24 mouse cellular contexts compared by ENCODE assay signal in the genomic region with DNA sequence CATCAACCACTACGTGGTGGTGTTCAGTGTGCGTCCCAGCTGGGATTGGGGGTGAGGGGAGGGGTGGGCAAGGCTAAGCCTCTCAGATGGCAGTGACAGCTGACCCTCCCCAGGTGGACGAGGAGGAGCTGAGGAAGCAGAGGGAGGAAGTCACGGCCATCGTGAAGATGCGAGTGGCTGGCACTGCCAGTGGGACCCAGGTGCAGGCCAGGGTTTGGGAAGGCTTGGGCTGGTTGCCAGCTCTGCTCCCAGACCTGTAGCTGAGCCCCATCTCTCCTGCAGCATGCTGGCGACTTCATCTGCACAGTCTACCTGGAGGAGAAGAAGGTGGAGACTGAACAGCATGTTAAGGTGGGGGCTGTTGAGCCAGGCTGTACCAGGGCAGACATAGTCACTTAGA. TPM values are rescaled to one million over a fixed set of nuclear protein-coding genes. Genes with fewer than 3 reads are reported as not detected.
DNase-seq lines count a peak whose midpoint lies in the region; ATAC-seq lines count a peak whose summit lies in the region.
"Had no signal": no experiment of that assay in that cellular context is flagged by ENCODE, and none has a peak within 500 bp of the region (broad histone marks: within the 10 kb centered on the region; RNA-seq: fewer than 3 reads in every experiment).

No protein-coding gene starts in this region.

- H3K4me1 ChIP-seq in megakaryocyte, embryonic 14.5 days: peaks cover 74% of the 10 kb centered on the region

- DNase-seq in cerebellum, postnatal 10 days: peak; percentile 55 to 66
- no peak for DNase-seq in cerebellum, adult 9-11 months
- DNase-seq in left cerebral cortex, postnatal 4 days: peak; percentile 57
- DNase-seq in left cerebral cortex, adult 18-20 months (ENCODE audit: low spot score in 2 of 2): no peak
- DNase-seq: adrenal gland, adult 2 months; adrenal gland, adult 8-10 months; adrenal gland, postnatal 10 days; adrenal gland, postnatal 14 days; adrenal gland, postnatal 25 days; adrenal gland, postnatal 36 days; B cell, adult 2 months; cerebellum, adult 11 months; cerebellum, adult 11-12 months; cerebellum, adult 18-20 months had no signal

- 0 out of 2 replicates have a peak, but pooled peaks cover 5% of the 10 kb centered on the region for H3K9me3 ChIP-seq in megakaryocyte, embryonic 14.5 days

- H3K27me3 ChIP-seq in megakaryocyte, embryonic 14.5 days (replicated peaks): no peaks in the 10 kb centered on the region
- H3K27me3 ChIP-seq: CH12.LX, Patski had no signal

- H3K4me3 ChIP-seq in megakaryocyte, embryonic 14.5 days (replicated peaks): peak overlapping the region; percentile 18

- no peak for ATAC-seq in megakaryocyte, adult 5-6 weeks (ENCODE audit: poor library complexity, severe bottlenecking)
- ATAC-seq: activated CD4-positive, CD25-positive, alpha-beta regulatory T cell, adult 4 months; CD4-positive, CD25-positive, alpha-beta regulatory T cell, adult 4 months; Patski had no signal

- intact Hi-C loops in left cerebral cortex, postnatal 4 days (cut with DNase I): no loop called here

- H3K36me3 ChIP-seq in megakaryocyte, embryonic 14.5 days (replicated peaks; ENCODE audit: low read length): peaks cover 100% of the 10 kb centered on the region

RNA-seq across cellular contexts. Expression of gene Gm45837, which starts 9.2 kb away (rescaled TPM):
- 1 to 10 TPM in 1 of 2 experiments, not detected in 1; 6.6 TPM for total RNA-seq in left cerebral cortex, postnatal 4 days (2021)
- 1 to 10 TPM in 1 of 2 experiments, not detected in 1; 1.3 TPM for total RNA-seq in left cerebral cortex, adult 18-20 months (2021)
- 1.4 TPM in 1 of 2 replicates, not detected in the other for polyA plus RNA-seq in megakaryocyte, embryonic 14.5 days (2012; ENCODE audit: insufficient read depth, low replicate concordance)
- 10.2 TPM in 1 of 2 replicates, not detected in the other for total RNA-seq in megakaryocyte, adult 5-6 weeks (2015)
- 35.6 TPM in 1 of 2 replicates, not detected in the other for total RNA-seq in megakaryocyte, adult 5-6 weeks (2017)
- total RNA-seq: adrenal gland, adult 2 months; adrenal gland, postnatal 14 days; ES-E14; G1E; MEL had no signal
- polyA plus RNA-seq: C2C12 had no signal

RNA-seq across cellular contexts. Expression of gene Pde2a, which starts 20.0 kb away (rescaled TPM):
- total RNA-seq in left cerebral cortex, postnatal 4 days (2021): 100 to 1,000 TPM; 173 to 179 TPM
- total RNA-seq in left cerebral cortex, adult 18-20 months (2021): 100 to 1,000 TPM; 347 to 370 TPM
- 0.54 and 0.63 TPM in 2 replicates for polyA plus RNA-seq in megakaryocyte, embryonic 14.5 days (2012; ENCODE audit: insufficient read depth, low replicate concordance)
- total RNA-seq in megakaryocyte, adult 5-6 weeks (2015): 35.4 and 37.5 TPM in 2 replicates
- 25.7 and 65.8 TPM in 2 replicates for total RNA-seq in megakaryocyte, adult 5-6 weeks (2017)
- polyA plus RNA-seq: G1E had no signal

RNA-seq across cellular contexts. Expression of gene Arap1, which starts 53.6 kb away (rescaled TPM):
- total RNA-seq in left cerebral cortex, postnatal 4 days (2021): 10 to 100 TPM; 21.1 to 21.9 TPM
- total RNA-seq in left cerebral cortex, adult 18-20 months (2021): 10 to 100 TPM; 15.6 to 24.1 TPM
- 143 and 148 TPM in 2 replicates for polyA plus RNA-seq in megakaryocyte, embryonic 14.5 days (2012; ENCODE audit: insufficient read depth, low replicate concordance)
- 141 and 152 TPM in 2 replicates for total RNA-seq in megakaryocyte, adult 5-6 weeks (2015)
- total RNA-seq in megakaryocyte, adult 5-6 weeks (2017): 211 and 245 TPM in 2 replicates

Comparison
In these comparisons a context has a peak if more than half of its experiments do, and no peak if none do; other contexts are left out.
1. DNase-seq: peak in cerebellum, postnatal 10 days (2 of 2) and left cerebral cortex, postnatal 4 days (single experiment); none in cerebellum, adult 9-11 months (single experiment) and left cerebral cortex, adult 18-20 months (0 of 2).
2. RNA of gene Arap1, which starts 53.6 kb away (total RNA-seq): 141 to 245 TPM in megakaryocyte, adult 5-6 weeks; 15.6 to 24.1 TPM in left cerebral cortex, adult 18-20 months and 21.1 to 21.9 TPM in left cerebral cortex, postnatal 4 days; every median in the first group is over 4 times any median in the second.